ENCODE assay signal across 14 mouse cellular contexts in the genomic region with DNA sequence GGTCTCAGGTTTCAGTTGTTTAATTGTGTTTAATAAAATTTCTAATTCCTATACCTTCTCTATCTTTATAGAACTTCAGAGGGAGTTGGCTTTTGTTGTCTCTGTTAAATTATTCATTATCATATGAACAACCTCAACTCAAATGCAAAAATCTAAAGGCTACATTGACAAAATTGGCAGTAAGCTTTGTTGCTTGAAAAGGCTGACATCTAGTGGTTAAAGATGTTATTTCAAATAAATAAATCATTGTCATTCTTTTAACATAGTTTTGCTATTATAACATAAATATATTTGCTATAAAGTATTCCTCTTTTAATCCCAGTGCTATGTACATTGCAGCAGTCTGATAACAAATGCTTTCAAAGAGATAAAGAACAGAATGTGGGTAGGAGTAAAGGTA.
DNase-seq lines count a peak whose midpoint lies in the region; ATAC-seq and TF ChIP-seq lines count a peak whose summit lies in the region.
"Had no signal": no experiment of that assay in that cellular context is flagged by ENCODE, and none has a peak within 500 bp of the region (broad histone marks: within the 10 kb centered on the region; RNA-seq: fewer than 3 reads in every experiment).

No protein-coding gene starts in this region.

- H3K9ac ChIP-seq in forebrain, postnatal 0 days, result no peak overlapping the region
- H3K9ac ChIP-seq in forebrain, embryonic 16.5 days (replicated peaks; ENCODE audit: low read depth, low read length), result no peak overlapping the region
- H3K9ac ChIP-seq in liver, adult 2 months (ENCODE audit: low read depth, low read length), result no peak overlapping the region
- H3K9ac ChIP-seq in liver, embryonic 11.5 days (ENCODE audit: low read depth, low read length), result no peak overlapping the region
- H3K9ac ChIP-seq: hindbrain, embryonic 15.5 days; liver, embryonic 14.5 days; neural tube, embryonic 12.5 days had no signal

- DNase-seq in forebrain, postnatal 0 days, result peak; percentile 43
- DNase-seq in liver, adult 2 months (ENCODE audit: extremely low read depth, low read depth, low spot score), result no peak
- DNase-seq in liver, embryonic 11.5 days (ENCODE audit: low spot score), result no peak
- peak; percentile 17 for DNase-seq in retina, postnatal 1 day
- no peak for DNase-seq in urinary bladder, postnatal 14 days (ENCODE audit: low spot score)
- DNase-seq: cerebellum, postnatal 14 days; thymus, postnatal 4 days had no signal

- H3K79me2 ChIP-seq in liver, adult 2 months (ENCODE audit: control insufficient read depth, insufficient read depth, low read length), result no peaks in the 10 kb centered on the region

- no peaks in the 10 kb centered on the region for H3K4me1 ChIP-seq in forebrain, postnatal 0 days (ENCODE audit: insufficient read depth)
- H3K4me1 ChIP-seq in forebrain, embryonic 16.5 days (replicated peaks; ENCODE audit: control insufficient read depth, insufficient read depth, low read length), result peaks cover 3% of the 10 kb centered on the region; the same call in 1 of the 2 replicates
- no peaks in the 10 kb centered on the region for H3K4me1 ChIP-seq in liver, adult 2 months (ENCODE audit: control insufficient read depth, insufficient read depth, low read length)
- no peaks in the 10 kb centered on the region for H3K4me1 ChIP-seq in liver, embryonic 11.5 days (replicated peaks; ENCODE audit: control insufficient read depth, insufficient read depth, low read length)
- no peaks in the 10 kb centered on the region for H3K4me1 ChIP-seq in E14TG2a.4 (replicated peaks; ENCODE audit: low read depth, low read length)
- H3K4me1 ChIP-seq: hindbrain, embryonic 15.5 days; neural tube, embryonic 12.5 days had no signal

- no peaks in the 10 kb centered on the region for H3K27me3 ChIP-seq in forebrain, postnatal 0 days (ENCODE audit: insufficient read depth, low read length)
- no peaks in the 10 kb centered on the region for H3K27me3 ChIP-seq in forebrain, embryonic 16.5 days (replicated peaks; ENCODE audit: control insufficient read depth, insufficient read depth, low read length)
- no peaks in the 10 kb centered on the region for H3K27me3 ChIP-seq in liver, adult 2 months (ENCODE audit: control insufficient read depth, insufficient read depth, low read length)
- no peaks in the 10 kb centered on the region for H3K27me3 ChIP-seq in liver, embryonic 11.5 days (replicated peaks; ENCODE audit: control insufficient read depth, insufficient read depth, low read length)
- H3K27me3 ChIP-seq in E14TG2a.4 (ENCODE audit: insufficient read depth, low read length), result no peaks in the 10 kb centered on the region
- H3K27me3 ChIP-seq: hindbrain, embryonic 15.5 days; neural tube, embryonic 12.5 days had no signal

- H3K36me3 ChIP-seq in forebrain, postnatal 0 days (ENCODE audit: insufficient read depth), result no peaks in the 10 kb centered on the region
- H3K36me3 ChIP-seq in forebrain, embryonic 16.5 days (ENCODE audit: control insufficient read depth, insufficient read depth), result no peaks in the 10 kb centered on the region
- peaks cover 56% of the 10 kb centered on the region for H3K36me3 ChIP-seq in liver, adult 2 months (ENCODE audit: control insufficient read depth, insufficient read depth, low read length)
- no peaks in the 10 kb centered on the region for H3K36me3 ChIP-seq in liver, embryonic 11.5 days (ENCODE audit: control insufficient read depth, insufficient read depth, low read length)
- H3K36me3 ChIP-seq in E14TG2a.4 (ENCODE audit: insufficient read depth, low read length), result no peaks in the 10 kb centered on the region
- H3K36me3 ChIP-seq: hindbrain, embryonic 15.5 days; neural tube, embryonic 12.5 days had no signal

- TF ChIP-seq CTCF in forebrain, postnatal 0 days (IDR thresholded peaks at IDR 0.05; ENCODE audit: low read depth), result peak; percentile 62
- peak; percentile 16; the same call in 1 of the 2 replicates for TF ChIP-seq CTCF in liver, adult 2 months (IDR thresholded peaks at IDR 0.05; ENCODE audit: low read depth, low read length)
- TF ChIP-seq CTCF in E14TG2a.4 (conservative IDR thresholded peaks at IDR 0.05; ENCODE audit: low read length), result peak; percentile 30

- no peak overlapping the region for H3K27ac ChIP-seq in forebrain, postnatal 0 days (ENCODE audit: low read depth, low read length)
- no peak overlapping the region for H3K27ac ChIP-seq in forebrain, embryonic 16.5 days (ENCODE audit: low read length)
- no peak overlapping the region for H3K27ac ChIP-seq in liver, adult 2 months (replicated peaks; ENCODE audit: insufficient read depth, low read depth, low read length)
- no peak overlapping the region for H3K27ac ChIP-seq in liver, embryonic 11.5 days (ENCODE audit: low read depth, low read length)
- H3K27ac ChIP-seq: hindbrain, embryonic 15.5 days; liver, embryonic 14.5 days; macrophage; neural tube, embryonic 12.5 days had no signal

- no peak; the same call in 1 of the 2 replicates for ATAC-seq in forebrain, postnatal 0 days
- no peak for ATAC-seq in forebrain, embryonic 16.5 days
- ATAC-seq in liver, embryonic 11.5 days (replicated peaks; ENCODE audit: low FRiP score), result no peak
- ATAC-seq: CD4-positive, CD25-positive, alpha-beta regulatory T cell, adult 4 months had no signal

- H3K4me2 ChIP-seq in forebrain, postnatal 0 days (ENCODE audit: low read depth), result no peak overlapping the region
- H3K4me2 ChIP-seq in forebrain, embryonic 16.5 days (ENCODE audit: low read length), result no peak overlapping the region
- no peak overlapping the region for H3K4me2 ChIP-seq in liver, embryonic 11.5 days
- H3K4me2 ChIP-seq: hindbrain, embryonic 15.5 days; neural tube, embryonic 12.5 days had no signal

- no peak for TF ChIP-seq POLR2A in liver, adult 2 months (IDR thresholded peaks at IDR 0.05; ENCODE audit: extremely low read depth, insufficient read depth, low read length)

- H3K9me3 ChIP-seq in forebrain, postnatal 0 days (ENCODE audit: low read length), result no peaks in the 10 kb centered on the region
- H3K9me3 ChIP-seq in forebrain, embryonic 16.5 days (ENCODE audit: control insufficient read depth, low read length), result no peaks in the 10 kb centered on the region
- no peaks in the 10 kb centered on the region for H3K9me3 ChIP-seq in liver, embryonic 11.5 days (ENCODE audit: control insufficient read depth, low read length)
- H3K9me3 ChIP-seq in E14TG2a.4 (ENCODE audit: low read length), result no peaks in the 10 kb centered on the region
- H3K9me3 ChIP-seq: hindbrain, embryonic 15.5 days; neural tube, embryonic 12.5 days had no signal

- no peak overlapping the region for H3K4me3 ChIP-seq in forebrain, postnatal 0 days (ENCODE audit: low read depth, low read length)
- H3K4me3 ChIP-seq in forebrain, embryonic 16.5 days (replicated peaks; ENCODE audit: low read length), result no peak overlapping the region
- no peak overlapping the region for H3K4me3 ChIP-seq in liver, adult 2 months (ENCODE audit: insufficient read depth, low read depth, low read length)
- no peak overlapping the region for H3K4me3 ChIP-seq in liver, embryonic 11.5 days (ENCODE audit: low read depth, low read length)
- H3K4me3 ChIP-seq in E14TG2a.4 (replicated peaks; ENCODE audit: low read length), result no peak overlapping the region
- H3K4me3 ChIP-seq: hindbrain, embryonic 15.5 days; neural tube, embryonic 12.5 days had no signal

Comparison
In these comparisons a context has a peak if more than half of its experiments do, and no peak if none do; other contexts are left out.
1. DNase-seq: peak in forebrain, postnatal 0 days (single experiment) and retina, postnatal 1 day (single experiment); none in liver, adult 2 months (single experiment), liver, embryonic 11.5 days (single experiment) and urinary bladder, postnatal 14 days (single experiment).
2. Peak in every context shown above with its lines, with median percentiles within 50 percentile points of each other: CTCF ChIP-seq.